Mouse (Mus musculus) granulocyte monocyte progenitor cell, adult 5-6 weeks (primary cell): ENCODE results near the gene Slc44a2. TPM values are rescaled to one million over a fixed set of nuclear protein-coding genes. Genes with fewer than 3 reads are reported as not detected.

Experiments
- ATAC-seq: replicated peaks from 2 replicates; pipeline ENCODE4 v1.8.0; 2016; ENCODE audit warnings: mild to moderate bottlenecking, moderate TSS enrichment, inconsistent platforms; ENCODE audit not compliant: poor library complexity, severe bottlenecking
- total RNA-seq, 2 experiments: library from RNA; stranded (forward) in 1 of 2; stranded (reverse) in 1 of 2; fragments of 200-712, 200-1000 nt in 1 of 2; fragments of >200 nt in 1 of 2; fragmentation: Nextera tagmentation in 1 of 2; gene quantifications; 2 replicates each; pipeline ENCODE4 v1.2.3; 2014 to 2017

Slc44a2 gene
- total RNA-seq, 2 experiments from 2014 or later, result 83.5 to 134 TPM

- ATAC-seq, result peak; percentile 48
Measured at GRCm38 (mm10) chr9:21331365-21332140, 11.1 kb downstream of the Slc44a2 start.

DNA sequence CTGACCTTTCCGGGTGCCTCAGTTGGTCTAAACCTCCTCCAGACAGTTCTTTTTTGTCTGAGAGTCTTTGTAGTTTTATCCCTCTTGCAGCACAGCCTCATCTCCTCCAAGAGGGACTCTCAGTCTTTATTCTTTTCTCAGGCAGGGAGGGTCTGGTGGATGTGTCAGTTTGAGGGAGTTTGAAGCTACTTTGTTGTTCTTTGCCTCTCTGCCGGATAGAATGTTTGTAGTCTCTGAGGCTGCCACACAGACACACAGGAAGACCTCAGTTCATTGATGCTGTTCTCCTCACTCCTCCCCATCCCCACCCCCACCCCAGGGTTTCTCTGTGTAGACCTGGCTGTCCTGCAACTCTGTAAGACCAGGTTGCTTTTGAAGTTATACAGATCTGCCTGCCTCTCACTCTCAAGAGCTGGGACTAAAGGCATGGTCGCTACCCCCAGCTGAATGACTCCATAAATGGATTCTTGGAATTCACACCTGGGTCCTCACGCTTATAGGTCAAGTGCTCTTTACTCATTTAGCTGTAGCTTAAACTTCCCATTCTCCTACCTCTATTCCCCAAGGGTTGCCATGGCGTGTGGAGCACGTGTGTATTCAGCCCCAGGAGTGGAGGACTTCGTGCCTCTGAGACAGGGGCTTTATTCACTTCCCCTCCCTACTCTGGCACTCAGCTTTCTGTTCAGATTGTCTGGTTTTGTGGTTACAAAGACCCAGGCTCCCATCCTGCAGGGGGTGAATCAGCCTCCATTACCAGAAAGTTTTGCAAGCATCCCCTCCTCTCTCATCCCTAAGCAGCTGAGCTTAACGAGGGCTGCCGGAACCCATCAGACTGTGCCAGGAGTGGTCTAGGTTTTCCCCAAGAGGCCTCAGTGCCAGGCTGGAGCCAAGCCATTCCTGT lies 11.9 kb downstream of the Slc44a2 start:
- peak; percentile 77 for ATAC-seq

GRCm38 (mm10) chr9:21333523-21333922 lies 13.0 kb downstream of the Slc44a2 start:
- ATAC-seq, result no peak

DNA sequence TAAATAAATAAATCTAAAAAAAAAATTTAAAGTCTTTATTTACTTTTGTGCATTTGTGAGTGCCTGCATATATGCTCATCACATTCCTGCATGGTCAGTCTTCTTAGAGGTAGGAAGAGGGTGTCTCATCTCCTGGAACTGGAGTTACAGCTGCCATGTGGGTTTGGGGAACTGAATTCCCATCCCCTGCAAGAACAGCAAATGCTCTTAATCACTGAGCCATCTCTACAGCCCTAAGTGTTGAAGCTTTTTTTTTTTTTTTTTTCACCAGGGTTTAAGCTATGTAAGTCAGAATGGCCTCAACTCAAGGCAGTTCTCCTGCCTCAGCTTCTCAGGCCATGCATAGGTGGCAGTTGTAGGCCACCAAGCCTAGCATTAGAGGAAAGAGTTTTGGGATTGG lies 14.2 kb downstream of the Slc44a2 start:
- ATAC-seq, result no peak

- ATAC-seq, result no peak
Measured at GRCm38 (mm10) chr9:21335391-21335790, 14.9 kb downstream of the Slc44a2 start.

GRCm38 (mm10) chr9:21336491-21336890 lies 16.0 kb downstream of the Slc44a2 start:
- ATAC-seq, result no peak

- ATAC-seq, result no peak
Measured at GRCm38 (mm10) chr9:21337652-21338051, 17.2 kb downstream of the Slc44a2 start.

DNA sequence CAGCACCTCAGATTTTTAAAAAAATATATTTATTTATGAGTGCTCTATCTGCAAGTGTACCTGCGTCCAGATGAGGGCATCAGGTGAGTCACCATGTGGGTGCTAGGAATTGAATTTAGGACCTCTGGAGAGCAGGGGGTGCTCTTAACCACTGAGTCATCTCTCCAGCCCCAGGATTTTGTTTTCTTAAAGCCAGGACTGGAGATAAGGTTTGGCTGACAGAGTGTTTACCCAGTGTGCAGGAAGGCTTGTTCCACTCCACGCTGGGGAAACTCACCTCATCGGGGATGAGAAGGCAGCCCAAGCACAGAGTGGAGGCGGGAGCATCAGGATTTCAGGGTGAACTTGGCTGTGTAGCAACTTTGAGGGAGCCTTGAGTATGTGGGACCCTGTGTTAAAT lies 19.9 kb downstream of the Slc44a2 start:
- ATAC-seq, result no peak

DNA sequence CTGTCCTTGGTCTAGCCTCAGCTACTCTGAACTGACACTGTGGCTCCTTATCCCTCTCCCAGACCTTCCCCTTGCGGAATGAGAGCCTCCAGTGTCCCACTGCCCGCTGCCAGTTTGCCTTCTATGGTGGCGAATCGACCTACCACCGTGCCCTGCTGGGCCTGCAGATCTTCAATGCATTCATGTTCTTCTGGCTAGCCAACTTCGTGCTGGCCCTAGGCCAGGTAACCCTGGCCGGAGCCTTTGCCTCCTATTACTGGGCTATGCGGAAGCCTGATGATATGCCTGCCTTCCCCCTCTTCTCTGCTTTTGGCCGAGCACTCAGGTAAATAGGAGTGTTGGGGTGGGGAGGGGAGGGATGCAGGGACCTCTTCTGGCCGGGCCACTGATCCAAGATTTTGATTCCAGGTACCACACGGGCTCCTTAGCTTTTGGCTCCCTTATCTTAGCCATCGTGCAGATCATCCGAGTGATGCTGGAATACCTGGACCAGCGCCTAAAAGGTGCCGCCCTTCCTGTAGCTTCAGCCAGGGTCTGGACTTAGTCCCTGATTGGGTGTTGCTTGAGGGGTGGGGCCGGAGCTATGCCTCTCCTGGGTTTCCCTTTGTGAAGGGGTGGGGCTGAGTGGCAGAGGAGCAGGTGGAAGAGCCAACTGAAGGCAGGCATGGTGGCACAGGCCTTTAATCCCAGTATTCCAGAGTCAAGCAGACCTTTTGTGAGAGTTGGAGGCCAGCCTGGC lies 26.3 kb downstream of the Slc44a2 start:
- no peak for ATAC-seq

- peak; percentile 83 for ATAC-seq
Measured at GRCm38 (mm10) chr9:21348152-21348551, 27.7 kb downstream of the Slc44a2 start.

GRCm38 (mm10) chr9:21351178-21351577 lies 30.7 kb downstream of the Slc44a2 start:
- no peak for ATAC-seq

GRCm38 (mm10) chr9:21351702-21352377 lies 31.3 kb downstream of the Slc44a2 start:
- ATAC-seq, result no peak

GRCm38 (mm10) chr9:21352463-21353372 lies 32.2 kb downstream of the Slc44a2 start:
- peak; percentile 36 for ATAC-seq

- ATAC-seq, result no peak
Measured at GRCm38 (mm10) chr9:21353373-21353686, 32.8 kb downstream of the Slc44a2 start.

DNA sequence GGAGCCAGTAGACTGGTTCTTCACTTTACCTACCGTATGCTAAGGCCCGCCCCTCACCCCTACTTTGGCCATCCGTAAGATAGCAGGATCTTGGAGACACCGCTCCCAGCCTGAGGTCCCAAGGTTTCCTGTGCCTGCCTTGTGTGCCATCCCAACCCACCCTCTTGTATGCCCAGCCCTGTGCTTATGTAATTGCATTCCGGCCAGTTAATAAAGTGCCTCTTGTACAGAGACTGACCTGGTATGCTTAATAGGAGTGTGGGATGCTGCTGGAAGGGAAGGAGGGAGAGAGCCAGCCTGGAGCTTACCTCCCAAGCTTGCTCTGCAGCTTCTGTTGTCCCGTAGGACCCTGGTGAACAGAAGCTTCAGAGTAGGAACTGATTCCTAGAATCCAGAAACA lies 34.3 kb downstream of the Slc44a2 start:
- ATAC-seq, result no peak

GRCm38 (mm10) chr9:21356981-21357718 lies 36.7 kb downstream of the Slc44a2 start:
- ATAC-seq, result peak; percentile 88

DNA sequence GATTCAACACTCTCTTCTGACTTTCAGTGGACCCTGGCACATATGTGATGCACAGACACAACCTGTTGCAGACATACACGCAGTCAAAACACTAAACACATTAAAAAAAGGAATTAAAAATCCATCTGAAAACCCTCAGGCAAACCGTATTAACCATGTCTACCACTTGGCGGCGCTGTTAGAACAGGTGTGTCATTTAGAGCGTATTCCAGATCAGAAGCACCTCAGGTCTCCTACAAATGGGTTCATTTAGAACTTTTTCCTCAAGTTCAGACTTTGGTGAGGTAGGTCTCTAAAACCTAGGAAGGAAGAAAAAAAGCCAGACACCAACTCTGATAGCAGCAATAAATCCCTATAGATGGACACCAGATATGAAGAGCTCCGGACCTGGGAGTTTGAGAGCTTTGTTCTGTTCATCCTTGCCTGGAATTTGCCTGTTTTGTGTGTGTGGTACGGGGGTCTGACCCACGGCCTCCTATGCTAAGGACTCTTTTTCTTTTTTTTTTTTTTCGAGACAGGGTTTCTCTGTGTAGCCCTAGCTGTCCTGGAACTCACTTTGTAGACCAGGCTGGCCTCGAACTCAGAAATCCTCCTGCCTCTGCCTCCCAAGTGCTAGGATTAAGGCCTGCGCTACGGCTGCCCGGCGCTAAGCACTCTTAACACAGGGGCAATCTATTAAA lies 46.2 kb downstream of the Slc44a2 start:
- no peak for ATAC-seq
